Mouse (Mus musculus): ENCODE data around the gene Dnah17.

- TF ChIP-seq CTCF (conservative IDR thresholded peaks at IDR 0.05; ENCODE audit: low read length) (no peak), NANOG (IDR thresholded peaks at IDR 0.05; ENCODE audit: borderline replicate concordance, low read length) (no peak)
Observed at GRCm38 (mm10) chr11:118143731-118144130, 13.3 kb upstream of the Dnah17 start.
